Mouse (Mus musculus) WW6 (cell line): ENCODE results near the gene Orc5.
A peak's percentile ranks its signal among the peaks of the same experiment; 100 is the strongest.

Experiments used
- DNase-seq: peaks from one replicate; pipeline ENCODE4 v3.0.0-alpha.2; 2013; ENCODE audit warnings: low read depth, low spot score

Gene Orc5

GRCm38 (mm10) chr5:22550033-22550551 lies at the start of gene Orc5:
TSS of gene Orc5 (minus strand) at chr5:22550429.
- peak; percentile 84 for DNase-seq

DNA sequence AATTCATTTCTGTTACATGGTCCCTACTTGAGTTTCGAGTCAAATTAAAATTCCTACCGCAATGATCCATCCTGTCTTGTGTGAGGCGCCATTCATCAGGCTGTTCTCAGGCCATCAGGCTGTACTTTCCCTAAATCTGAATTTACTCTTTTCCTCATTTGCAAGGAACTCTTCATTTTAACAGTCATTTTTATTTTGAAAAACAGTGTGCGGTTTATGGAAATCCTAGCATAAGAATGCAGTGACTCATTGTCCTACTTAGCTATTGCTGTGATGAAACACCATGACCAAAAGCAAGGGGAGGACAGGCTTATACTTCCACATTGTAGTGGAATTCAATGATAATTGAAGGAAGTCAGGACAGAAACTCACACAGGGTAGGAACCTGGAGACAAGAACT lies 46.8 kb upstream of the Orc5 start:
- no peak for DNase-seq

GRCm38 (mm10) chr5:22589370-22589966 lies 39.2 kb upstream of the Orc5 start:
- no peak for DNase-seq

- no peak for DNase-seq
These were observed 37.3 kb upstream of the Orc5 start for GRCm38 (mm10) chr5:22587492-22587891.

GRCm38 (mm10) chr5:22584556-22584955 lies 34.3 kb upstream of the Orc5 start:
- no peak for DNase-seq

GRCm38 (mm10) chr5:22578011-22578410 lies 27.8 kb upstream of the Orc5 start:
- no peak for DNase-seq

DNA sequence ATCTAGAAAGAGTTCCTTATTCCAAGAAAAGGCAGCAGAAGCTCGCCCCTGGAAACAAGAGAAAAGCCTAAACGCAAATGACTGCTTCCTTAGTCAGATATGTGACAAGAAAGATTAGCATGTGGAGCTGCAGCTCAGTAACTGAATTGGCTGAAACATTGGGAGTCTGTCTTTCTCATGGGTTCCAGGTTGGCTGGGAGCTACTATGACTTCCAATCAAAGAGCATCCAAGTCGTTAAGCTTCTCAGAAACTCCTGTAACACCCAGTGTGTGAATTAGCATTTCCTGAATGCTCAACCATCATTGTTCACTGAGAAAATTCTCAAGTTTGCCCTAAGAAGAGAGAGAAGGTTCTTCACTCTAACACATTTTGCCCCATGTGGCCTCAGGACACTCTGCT lies 24.5 kb upstream of the Orc5 start:
- DNase-seq: no peak

DNA sequence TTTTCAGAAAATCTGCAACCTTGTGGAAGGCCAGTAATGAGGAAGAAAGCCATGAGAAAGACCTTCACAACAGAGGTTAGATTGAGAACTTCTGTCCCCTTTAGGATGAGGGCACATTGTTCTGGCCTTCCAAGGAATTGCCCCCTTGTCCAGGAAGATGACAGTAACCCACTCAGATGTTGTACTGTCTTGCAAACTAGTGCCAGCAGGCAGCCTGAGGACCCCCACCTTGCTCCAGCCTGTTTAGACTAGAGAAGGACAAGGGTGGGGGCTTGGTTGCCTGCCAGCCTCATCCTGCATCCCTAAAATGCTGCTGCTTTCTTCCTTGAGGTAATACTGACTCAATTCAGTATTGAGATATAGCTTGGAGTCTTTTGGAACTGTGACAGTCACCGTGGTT lies 23.9 kb upstream of the Orc5 start:
- DNase-seq: no peak

- no peak for DNase-seq
These were observed 23.5 kb upstream of the Orc5 start for GRCm38 (mm10) chr5:22573696-22574095.

- DNase-seq: no peak
These were observed 22.7 kb upstream of the Orc5 start for GRCm38 (mm10) chr5:22572881-22573280.

- DNase-seq: no peak
These were observed 22.2 kb upstream of the Orc5 start for GRCm38 (mm10) chr5:22572456-22572855.

DNA sequence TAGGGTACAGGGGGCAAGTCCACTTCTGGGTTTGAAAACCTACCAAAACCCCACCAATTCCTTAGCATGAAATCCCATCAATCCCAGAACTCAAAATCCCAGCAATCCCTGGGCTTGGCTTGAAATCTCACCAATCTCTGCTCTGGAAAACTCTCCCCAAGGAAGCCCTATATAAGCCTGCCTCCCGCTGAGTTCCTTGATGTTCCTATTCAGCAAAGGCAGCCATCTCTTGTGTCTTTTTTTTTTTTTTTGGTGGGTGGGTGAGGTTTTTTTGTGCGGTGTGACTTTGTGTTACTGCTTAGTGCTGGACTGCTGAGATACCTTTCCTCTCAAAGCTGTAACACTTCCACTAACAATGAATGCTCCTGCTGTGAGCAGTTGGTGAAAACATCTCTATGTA lies 15.5 kb upstream of the Orc5 start:
- DNase-seq: peak; percentile 43

GRCm38 (mm10) chr5:22559801-22560200 lies 9.6 kb upstream of the Orc5 start:
- DNase-seq: no peak

GRCm38 (mm10) chr5:22557491-22558113 lies 7.4 kb upstream of the Orc5 start:
- DNase-seq: no peak

DNA sequence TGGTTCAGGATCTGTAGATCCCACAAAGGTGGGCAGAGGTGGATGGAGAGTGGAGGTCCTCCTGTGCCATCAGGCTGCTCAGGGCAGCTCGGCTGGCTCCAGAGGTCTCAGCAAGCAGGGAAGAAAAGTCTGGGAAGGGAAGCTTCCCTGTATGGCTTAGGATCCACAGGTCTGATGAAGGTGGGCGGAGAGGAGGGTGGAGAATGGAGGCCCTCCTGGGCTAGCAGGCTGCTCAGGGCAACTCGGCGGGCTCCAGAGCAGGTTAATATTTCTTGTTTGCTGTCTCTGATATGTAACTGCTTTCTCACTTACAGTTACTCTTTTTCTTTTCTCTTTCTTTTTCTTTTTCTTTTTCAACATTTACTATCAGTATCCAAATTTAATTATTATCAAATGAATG lies 6.5 kb upstream of the Orc5 start:
- DNase-seq: no peak

DNA sequence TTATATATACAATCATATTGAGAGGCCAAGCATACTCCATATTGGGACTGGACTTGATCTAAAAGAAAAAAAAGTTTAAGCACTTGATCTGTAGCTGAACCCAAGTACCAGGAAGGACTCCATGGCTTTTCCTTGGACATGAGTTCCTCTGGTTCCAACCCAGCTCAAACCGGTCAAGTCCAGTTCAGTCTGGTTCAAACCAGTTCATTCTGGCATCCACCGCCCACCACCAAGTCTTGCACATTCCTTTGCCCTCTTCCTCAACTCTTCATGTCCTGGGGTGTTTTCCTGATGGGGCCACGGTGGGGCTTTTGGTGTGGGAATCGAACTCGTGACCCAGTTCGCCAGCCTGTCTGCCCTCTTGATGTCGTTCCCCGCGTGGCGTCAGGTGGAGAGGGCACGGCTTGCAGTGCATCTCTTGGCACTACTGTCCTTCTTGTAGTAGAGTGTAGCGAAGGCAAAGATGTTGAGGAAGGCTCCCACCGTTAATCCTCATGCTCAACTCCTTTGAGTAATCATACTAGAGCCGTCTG lies 2.1 kb upstream of the Orc5 start:
- DNase-seq: no peak

- DNase-seq: no peak
These were observed 730 bp downstream of the Orc5 start for GRCm38 (mm10) chr5:22549366-22550032.

- DNase-seq: no peak
These were observed 1.6 kb downstream of the Orc5 start for GRCm38 (mm10) chr5:22548556-22549161.

DNA sequence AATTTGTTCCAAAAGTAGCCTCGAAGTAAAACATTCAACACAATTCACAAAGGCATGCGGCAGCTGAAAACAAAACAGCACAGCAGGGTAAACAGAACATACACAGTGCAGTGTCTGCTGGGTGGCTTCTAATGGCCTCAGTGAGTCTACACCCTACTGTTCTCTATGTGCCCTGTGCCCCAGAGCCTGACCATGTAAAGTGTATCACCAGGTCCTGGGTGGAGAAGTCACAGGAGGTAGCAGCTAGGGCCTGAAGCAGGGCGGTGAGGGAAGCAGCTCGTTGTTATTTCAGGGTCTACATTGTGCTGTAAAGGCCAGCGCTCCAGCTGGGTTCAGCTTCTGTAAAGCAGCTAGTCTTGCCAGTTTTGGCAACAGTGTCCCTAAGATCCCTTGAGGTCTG lies 3.7 kb downstream of the Orc5 start:
- no peak for DNase-seq

GRCm38 (mm10) chr5:22545305-22545704 lies 4.9 kb downstream of the Orc5 start:
- no peak for DNase-seq

GRCm38 (mm10) chr5:22542676-22543075 lies 7.6 kb downstream of the Orc5 start:
- DNase-seq: no peak

DNA sequence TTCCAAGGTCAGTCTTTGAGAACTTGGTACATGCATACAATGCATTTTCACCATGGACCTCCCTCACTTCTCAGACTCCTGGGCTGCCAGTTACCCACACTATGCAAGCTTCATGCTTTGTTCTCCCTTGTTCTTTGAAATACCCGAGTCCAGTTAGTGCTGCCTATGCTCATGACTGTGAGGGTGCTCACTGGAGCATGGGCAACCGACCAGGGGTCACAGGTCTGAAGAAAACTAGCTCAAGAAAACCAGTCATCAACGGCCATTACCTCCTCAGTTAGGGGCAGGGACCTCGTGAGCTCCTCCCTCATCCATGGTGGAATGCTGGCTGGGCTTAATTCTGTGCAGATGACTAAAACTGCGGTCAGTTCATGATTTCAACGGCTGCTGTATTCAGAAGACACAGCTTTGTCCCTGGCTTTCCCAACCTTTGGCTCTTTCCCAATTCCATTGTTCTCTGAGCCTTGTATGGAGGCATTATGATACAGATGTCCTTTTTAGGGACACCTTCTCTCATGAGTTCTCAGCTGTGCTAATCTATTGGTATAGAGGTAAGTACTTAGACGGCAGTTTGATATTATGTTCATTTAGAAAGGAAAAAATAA lies 11.1 kb downstream of the Orc5 start:
- no peak for DNase-seq
